Mouse (Mus musculus) limb, embryonic 12.5 days (tissue): ENCODE data around the gene Wdfy2. TPM values are rescaled to one million over a fixed set of nuclear protein-coding genes. Genes with fewer than 3 reads are reported as not detected.

ENCODE experiments used
- ATAC-seq: fragments of 200-750 bp; cut with Nextera tagmentation; 2 replicates; pipeline ENCODE4 v1.8.0; 2017; ENCODE audit warnings: low read depth, moderate TSS enrichment; ENCODE audit not compliant: insufficient number of reproducible peaks, insufficient read depth, low FRiP score, low TSS enrichment
- H3K27ac ChIP-seq: fragments of 300-500 bp; sonication (generic); 2 replicates; pipeline ENCODE4 v1.5.1; 2016; ENCODE audit warnings: mild to moderate bottlenecking, moderate library complexity
- H3K27me3 ChIP-seq: fragments of 300-500 bp; sonication (generic); 2 replicates; pipeline ENCODE4 v1.6.1; 2016; ENCODE audit warnings: mild to moderate bottlenecking, moderate library complexity
- H3K36me3 ChIP-seq: fragments of 300-500 bp; sonication (generic); 2 replicates; pipeline ENCODE4 v1.6.1; 2016; ENCODE audit warnings: mild to moderate bottlenecking, moderate library complexity
- H3K4me1 ChIP-seq: fragments of 300-500 bp; sonication (generic); replicated peaks from 2 replicates; pipeline ENCODE4 v1.6.1; 2016
- H3K4me2 ChIP-seq: fragments of 300-500 bp; sonication (generic); 2 replicates; pipeline ENCODE4 v1.6.1; 2016; ENCODE audit warnings: mild to moderate bottlenecking, moderate library complexity
- H3K4me3 ChIP-seq: fragments of 300-500 bp; sonication (generic); replicated peaks from 2 replicates; pipeline ENCODE4 v1.5.1; 2016; ENCODE audit warnings: mild to moderate bottlenecking
- H3K9ac ChIP-seq: fragments of 300-500 bp; sonication (generic); replicated peaks from 2 replicates; pipeline ENCODE4 v1.6.1; 2016; ENCODE audit warnings: mild to moderate bottlenecking, moderate library complexity
- H3K9me3 ChIP-seq: fragments of 300-500 bp; sonication (generic); 2 replicates; pipeline ENCODE4 v1.6.1; 2016; ENCODE audit warnings: mild to moderate bottlenecking, moderate library complexity
- WGBS: fragments of 180-500 bp; shearing (Covaris S2); methylation state at CpG from one replicate; pipeline ENCODE4 v1.1.7; 2016; 5-methylcytosine and 5-hydroxymethylcytosine counted together
- polyA plus RNA-seq: library from polyadenylated mRNA; unstranded; fragments of >200 nt; fragmentation: Nextera tagmentation; extraction: Ambion mirVana; gene quantifications from 2 replicates; pipeline ENCODE4 v1.2.1, GENCODE M21; 2016

Wdfy2 gene
- 11.4 and 11.8 TPM in 2 replicates for polyA plus RNA-seq

GRCm38 (mm10) chr14:62837641-62838252 is at the start of gene Wdfy2:
Wdfy2 (plus strand) TSS chr14:62837678.
- 0 out of 2 replicates have a peak, but pooled peaks cover 5% of the 10 kb centered on the region for H3K9me3 ChIP-seq
- ATAC-seq, result peak; percentile 29
- H3K4me3 ChIP-seq, result peak within 1 kb of the TSS; percentile 84
- H3K9ac ChIP-seq, result peak within 1 kb of the TSS; percentile 79
- H3K4me2 ChIP-seq, result peak within 1 kb of the TSS; percentile 70
- peak within 1 kb of the TSS; percentile 78 for H3K27ac ChIP-seq
- no peaks in the 10 kb centered on the region for H3K27me3 ChIP-seq
- H3K4me1 ChIP-seq, result peaks cover 18% of the 10 kb centered on the region
- under 1% methylated on average over 49 of the region's 49 CpGs for WGBS
- H3K36me3 ChIP-seq, result peaks cover 9% of the 10 kb centered on the region; the same call in 1 of the 2 replicates

DNA sequence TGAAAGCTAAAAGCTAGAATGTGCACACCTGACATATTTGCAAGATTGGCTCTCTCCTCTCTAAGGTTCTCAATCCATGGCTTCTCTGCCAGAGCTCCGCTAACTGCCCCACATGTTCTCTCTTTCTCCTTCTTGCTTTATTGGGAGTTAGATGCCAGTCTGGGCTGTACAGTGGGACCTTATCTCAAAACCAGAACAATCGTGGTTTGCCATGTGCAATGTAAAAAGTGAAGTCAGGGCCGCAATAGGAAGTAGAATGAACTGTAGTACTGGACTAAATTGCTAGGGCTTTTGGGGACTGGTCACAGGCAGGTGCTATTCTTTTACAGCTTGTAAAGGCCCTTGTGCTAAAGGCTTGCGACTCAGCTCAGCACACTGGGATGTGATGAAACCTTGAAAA is 48.2 kb upstream of the Wdfy2 start:
- Histone ChIP-seq H3K27ac (no peak overlapping the region), H3K27me3 (no peaks in the 10 kb centered on the region), H3K9me3 (no peaks in the 10 kb centered on the region), H3K4me2 (no peak overlapping the region), H3K4me1 (no peaks in the 10 kb centered on the region), H3K4me3 (no peak overlapping the region), H3K36me3 (no peaks in the 10 kb centered on the region), H3K9ac (no peak overlapping the region)
- WGBS, result 71% methylated on average over 4 of the region's 4 CpGs
- no peak for ATAC-seq

DNA sequence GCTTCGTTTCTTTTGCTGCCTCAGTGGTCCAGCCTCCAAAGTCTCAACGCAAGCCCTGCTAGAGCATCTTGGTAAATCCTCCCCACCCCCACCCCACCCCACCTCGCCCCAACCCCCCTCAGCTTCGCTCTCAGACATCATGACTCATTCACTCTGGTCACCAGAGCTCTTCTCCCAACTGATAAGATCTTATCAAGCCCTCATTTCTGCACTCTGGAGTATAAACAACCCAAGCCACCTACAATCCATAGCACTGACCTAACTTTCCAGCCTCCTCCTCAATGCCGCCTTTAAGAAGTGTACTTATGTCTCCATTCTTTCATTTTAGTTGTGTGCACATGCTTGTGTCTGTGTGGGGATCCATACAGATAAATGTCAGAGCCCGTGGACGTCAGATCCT is 41.8 kb upstream of the Wdfy2 start:
- H3K4me1 ChIP-seq, result peaks cover 4% of the 10 kb centered on the region; the same call in 1 of the 2 replicates
- ATAC-seq, result no peak
- H3K4me3 ChIP-seq, result no peak overlapping the region
- no peaks in the 10 kb centered on the region for H3K27me3 ChIP-seq
- 56% methylated on average over 7 of the region's 7 CpGs for WGBS
- no peak overlapping the region for H3K4me2 ChIP-seq
- H3K27ac ChIP-seq, result no peak overlapping the region
- H3K9ac ChIP-seq, result no peak overlapping the region
- no peaks in the 10 kb centered on the region for H3K36me3 ChIP-seq
- H3K9me3 ChIP-seq, result no peaks in the 10 kb centered on the region

GRCm38 (mm10) chr14:62798608-62799101 is 38.8 kb upstream of the Wdfy2 start:
- H3K4me1 ChIP-seq, result peaks cover 4% of the 10 kb centered on the region; the same call in 1 of the 2 replicates
- peak overlapping the region; percentile 29 for H3K4me3 ChIP-seq
- no peak for ATAC-seq
- no peaks in the 10 kb centered on the region for H3K9me3 ChIP-seq
- 0% methylated on average over 4 of the region's 4 CpGs for WGBS
- H3K4me2 ChIP-seq, result peak overlapping the region; percentile 58
- no peaks in the 10 kb centered on the region for H3K27me3 ChIP-seq
- H3K36me3 ChIP-seq, result no peaks in the 10 kb centered on the region
- H3K9ac ChIP-seq, result no peak overlapping the region
- no peak overlapping the region for H3K27ac ChIP-seq

GRCm38 (mm10) chr14:62800791-62801190 is 36.7 kb upstream of the Wdfy2 start:
- no peaks in the 10 kb centered on the region for H3K27me3 ChIP-seq
- no peaks in the 10 kb centered on the region for H3K9me3 ChIP-seq
- H3K4me3 ChIP-seq, result no peak overlapping the region
- H3K9ac ChIP-seq, result no peak overlapping the region
- H3K4me1 ChIP-seq, result peaks cover 4% of the 10 kb centered on the region; the same call in 1 of the 2 replicates
- no peak overlapping the region for H3K27ac ChIP-seq
- H3K36me3 ChIP-seq, result no peaks in the 10 kb centered on the region
- H3K4me2 ChIP-seq, result no peak overlapping the region
- 74% methylated on average over 3 of the region's 3 CpGs for WGBS
- ATAC-seq, result no peak

- no peak overlapping the region for H3K4me2 ChIP-seq
- no peaks in the 10 kb centered on the region for H3K27me3 ChIP-seq
- no peak overlapping the region for H3K27ac ChIP-seq
- no peaks in the 10 kb centered on the region for H3K36me3 ChIP-seq
- no peaks in the 10 kb centered on the region for H3K9me3 ChIP-seq
- no peak overlapping the region for H3K9ac ChIP-seq
- ATAC-seq, result no peak
- H3K4me3 ChIP-seq, result no peak overlapping the region
- peaks cover 4% of the 10 kb centered on the region; the same call in 1 of the 2 replicates for H3K4me1 ChIP-seq
- 71% methylated on average over 5 of the region's 5 CpGs for WGBS
Observed at GRCm38 (mm10) chr14:62803204-62803603, 34.3 kb upstream of the Wdfy2 start.

GRCm38 (mm10) chr14:62806921-62807320 is 30.6 kb upstream of the Wdfy2 start:
- H3K9me3 ChIP-seq, result no peaks in the 10 kb centered on the region
- ATAC-seq, result no peak
- H3K36me3 ChIP-seq, result no peaks in the 10 kb centered on the region
- H3K4me1 ChIP-seq, result no peaks in the 10 kb centered on the region
- no peak overlapping the region for H3K9ac ChIP-seq
- H3K4me2 ChIP-seq, result no peak overlapping the region
- H3K27ac ChIP-seq, result no peak overlapping the region
- WGBS, result 56% methylated on average over 3 of the region's 3 CpGs
- H3K27me3 ChIP-seq, result no peaks in the 10 kb centered on the region
- H3K4me3 ChIP-seq, result no peak overlapping the region

DNA sequence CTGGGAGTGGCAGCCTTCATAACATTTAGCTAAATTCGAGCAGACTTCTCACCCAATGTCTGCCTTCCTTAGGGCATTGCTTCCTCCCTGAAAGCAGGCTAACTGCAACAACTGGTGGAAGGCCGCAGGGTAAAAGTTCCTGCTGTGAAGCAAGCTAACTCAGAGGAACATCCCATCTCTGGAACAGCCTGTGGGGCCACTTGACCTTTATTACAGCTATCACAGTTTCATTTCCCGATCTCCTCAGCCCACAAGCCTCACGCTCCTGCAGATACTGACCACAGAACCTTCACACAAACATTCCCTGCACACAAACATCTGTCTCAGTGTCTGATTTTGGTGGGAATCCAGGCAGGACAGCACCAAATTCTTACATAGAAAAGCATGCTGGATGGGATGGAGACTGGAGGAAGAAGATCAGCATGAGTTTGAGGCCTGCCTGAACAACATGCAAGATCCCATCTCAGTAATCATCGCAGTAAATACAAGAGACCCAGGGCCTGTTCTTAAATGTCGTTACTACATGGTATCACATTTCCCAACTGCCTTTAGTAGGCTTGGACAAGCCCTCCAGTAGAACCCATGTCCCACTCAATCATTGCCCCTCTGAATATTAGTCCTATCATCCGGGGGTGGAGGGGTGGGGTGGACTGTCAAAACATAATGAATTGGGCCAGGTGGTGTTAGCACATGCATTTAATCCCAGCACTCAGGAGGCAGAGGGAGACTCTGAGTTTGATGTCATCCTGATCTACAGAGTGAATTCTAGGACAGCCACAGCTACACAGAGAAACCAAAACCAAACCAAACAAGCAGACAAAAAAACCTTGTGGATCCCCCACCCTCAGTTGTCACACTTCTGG is 28.6 kb upstream of the Wdfy2 start:
- H3K4me3 ChIP-seq, result no peak overlapping the region
- H3K27me3 ChIP-seq, result no peaks in the 10 kb centered on the region
- H3K4me2 ChIP-seq, result no peak overlapping the region
- WGBS, result 51% methylated on average over 7 of the region's 7 CpGs
- H3K36me3 ChIP-seq, result no peaks in the 10 kb centered on the region
- H3K27ac ChIP-seq, result no peak overlapping the region
- ATAC-seq, result no peak
- no peaks in the 10 kb centered on the region for H3K4me1 ChIP-seq
- H3K9me3 ChIP-seq, result no peaks in the 10 kb centered on the region
- H3K9ac ChIP-seq, result no peak overlapping the region

DNA sequence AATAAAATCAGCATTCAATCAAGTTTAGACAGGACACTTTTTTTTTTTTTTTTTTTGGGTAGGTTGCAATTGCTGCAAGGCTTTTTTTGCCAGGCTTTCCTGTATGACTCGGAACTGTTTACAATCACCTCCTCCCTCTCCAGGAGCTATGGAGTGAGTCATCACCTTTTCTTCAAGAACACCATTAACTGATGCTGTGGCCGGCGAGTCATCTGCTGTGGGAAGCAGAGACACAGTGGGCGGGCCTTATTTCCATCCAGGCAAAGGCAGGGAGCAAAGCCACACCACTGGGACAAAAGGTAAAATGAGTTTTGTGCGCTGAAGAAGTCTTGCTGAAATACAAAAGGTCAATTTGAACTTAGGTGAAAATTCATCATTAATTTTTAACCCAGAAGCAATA is 24.7 kb upstream of the Wdfy2 start:
- Histone ChIP-seq H3K4me2 (no peak overlapping the region), H3K9ac (no peak overlapping the region), H3K27ac (no peak overlapping the region), H3K4me3 (no peak overlapping the region), H3K36me3 (no peaks in the 10 kb centered on the region), H3K27me3 (no peaks in the 10 kb centered on the region), H3K9me3 (no peaks in the 10 kb centered on the region), H3K4me1 (no peaks in the 10 kb centered on the region)
- ATAC-seq, result no peak
- 49% methylated on average over 5 of the region's 5 CpGs for WGBS

DNA sequence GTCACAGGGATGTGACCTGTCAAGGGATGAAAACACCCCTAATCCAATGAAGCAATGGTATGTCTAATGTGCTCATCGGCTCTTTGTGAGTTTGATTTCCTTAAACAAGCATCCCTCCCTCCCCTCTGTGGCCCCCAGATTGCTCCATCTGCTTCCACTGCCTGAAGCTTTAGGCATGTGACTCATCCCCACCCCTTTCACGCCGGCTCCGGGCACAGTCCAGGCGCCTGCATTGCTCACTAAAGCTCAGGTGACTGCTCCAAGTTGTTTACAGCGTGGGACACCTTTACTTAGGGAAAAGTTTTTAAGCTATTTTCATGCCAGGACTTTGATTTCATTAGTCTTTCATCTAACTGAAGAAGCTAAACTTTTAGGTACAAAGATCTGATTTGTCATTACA is 22.9 kb upstream of the Wdfy2 start:
- WGBS, result 55% methylated on average over 6 of the region's 6 CpGs
- no peak overlapping the region for H3K4me3 ChIP-seq

GRCm38 (mm10) chr14:62816827-62817226 is 20.7 kb upstream of the Wdfy2 start:
- Histone ChIP-seq H3K4me1 (no peaks in the 10 kb centered on the region), H3K27me3 (no peaks in the 10 kb centered on the region), H3K27ac (no peak overlapping the region), H3K9me3 (no peaks in the 10 kb centered on the region), H3K4me2 (no peak overlapping the region), H3K36me3 (no peaks in the 10 kb centered on the region), H3K9ac (no peak overlapping the region), H3K4me3 (no peak overlapping the region)
- no peak for ATAC-seq
- 77% methylated on average over 4 of the region's 4 CpGs for WGBS

More for the DNA sequence above, 22.9 kb upstream of the Wdfy2 start:
- Histone ChIP-seq H3K27ac (no peak overlapping the region), H3K36me3 (no peaks in the 10 kb centered on the region), H3K4me2 (no peak overlapping the region), H3K9me3 (no peaks in the 10 kb centered on the region), H3K9ac (no peak overlapping the region), H3K4me1 (no peaks in the 10 kb centered on the region), H3K27me3 (no peaks in the 10 kb centered on the region)
- ATAC-seq, result no peak
